16 mouse cellular contexts compared by ENCODE assay signal in genomic region chr2:89287914-89288313, GRCm38 (mm10).
"Had no signal": no experiment of that assay in that cellular context is flagged by ENCODE, and none has a peak within 500 bp of the region (broad histone marks: within the 10 kb centered on the region; RNA-seq: fewer than 3 reads in every experiment).

Gene Olfr1229, minus strand, starts transcription at chr2:89288014.

- DNase-seq: cerebellum, adult 9-10 months; cerebellum, adult 9-11 months; cerebellum, postnatal 10 days; cerebellum, postnatal 14 days; cerebellum, postnatal 25 days; cerebellum, postnatal 36 days; embryo, embryonic 11 days; forebrain, postnatal 0 days; gastrocnemius, adult 2 months; gastrocnemius, postnatal 10 days; gastrocnemius, postnatal 14 days; gastrocnemius, postnatal 25 days; gastrocnemius, postnatal 36 days; heart, adult 11 months; heart, adult 18-20 months; heart, adult 2 months had no signal
